Mouse (Mus musculus): Measurements from ENCODE around the gene Bdh2.
A peak's percentile ranks its signal among the peaks of the same experiment; 100 is the strongest.

Bdh2 gene

DNA sequence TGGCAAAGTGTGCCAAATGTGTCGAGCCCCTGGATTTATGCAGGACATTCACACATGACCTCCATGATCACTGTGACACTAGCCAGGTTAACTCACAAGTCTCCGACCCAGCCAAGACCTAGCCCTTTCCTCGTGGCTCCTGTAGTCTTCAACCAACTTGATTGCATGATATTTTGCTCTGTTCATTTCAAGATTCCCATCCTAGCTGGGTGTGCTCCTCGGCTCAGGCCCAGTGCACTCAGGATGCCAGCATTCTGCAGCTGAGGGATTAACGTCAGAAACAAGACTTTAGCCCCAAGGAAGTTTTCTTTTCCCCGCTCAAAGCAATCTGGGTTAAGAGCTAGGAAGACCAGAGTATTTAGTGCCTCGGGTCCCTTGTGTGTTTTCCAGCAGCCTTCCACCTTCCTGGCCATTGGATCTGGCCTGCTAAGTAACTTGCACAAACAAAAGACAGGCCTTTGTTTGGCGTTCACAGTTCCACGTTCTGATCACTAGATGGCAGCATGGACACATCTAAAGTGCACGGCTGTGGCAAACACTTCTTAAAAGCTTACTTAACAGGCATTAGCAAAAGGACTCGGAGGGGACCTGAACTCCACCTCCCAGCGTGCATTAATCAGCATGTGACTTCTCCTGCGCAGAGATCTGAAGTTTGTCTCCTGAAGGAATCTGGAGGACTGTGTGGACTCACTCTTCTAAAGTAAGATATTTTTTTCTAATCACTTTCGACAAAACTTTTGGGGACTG is at the start of gene Bdh2:
Bdh2 (plus strand) TSS at position 553 of the 747 bp plus-strand sequence.
- peak; percentile 22 for DNase-seq (ENCODE audit: low spot score)

DNA sequence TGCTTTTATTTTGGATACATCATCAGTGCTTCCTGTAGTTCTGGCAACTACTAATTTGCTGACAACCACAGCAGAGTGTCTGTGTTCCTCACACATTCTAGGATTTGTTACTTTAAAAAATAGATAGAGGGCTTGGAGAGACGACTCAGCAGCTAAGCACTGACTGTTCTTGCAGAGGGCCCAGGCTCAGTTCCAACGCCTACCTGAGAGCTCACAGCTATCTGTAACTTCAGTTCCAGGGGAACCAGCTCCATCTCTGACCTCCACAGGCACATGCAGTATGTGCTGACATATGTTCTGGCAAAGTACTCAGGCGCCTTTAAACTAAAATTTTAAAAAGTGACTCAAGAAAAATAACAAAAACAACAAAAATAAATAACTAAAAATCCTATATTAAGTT is 49.0 kb upstream of the Bdh2 start:
- DNase-seq (ENCODE audit: low spot score) = no peak

DNA sequence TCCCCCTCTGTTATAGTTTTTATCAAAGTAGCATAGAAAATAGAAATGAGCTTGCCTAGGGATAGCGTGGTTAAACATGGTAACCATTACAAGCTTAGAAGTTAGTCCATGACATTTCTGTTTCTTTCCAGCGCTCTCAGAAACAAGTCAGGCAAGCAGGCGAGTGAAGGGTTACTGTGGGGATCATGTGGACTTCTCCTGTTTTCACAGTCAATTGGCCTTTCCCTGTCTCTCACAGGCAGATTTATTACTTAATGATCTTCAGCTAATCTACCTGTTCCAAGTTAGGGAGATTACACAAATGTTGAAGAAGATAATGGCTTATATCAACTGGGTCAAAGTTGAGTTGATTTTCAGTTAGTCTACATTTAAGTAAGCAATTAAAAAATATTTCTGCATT is 48.6 kb upstream of the Bdh2 start:
- DNase-seq (ENCODE audit: low spot score) = no peak

DNA sequence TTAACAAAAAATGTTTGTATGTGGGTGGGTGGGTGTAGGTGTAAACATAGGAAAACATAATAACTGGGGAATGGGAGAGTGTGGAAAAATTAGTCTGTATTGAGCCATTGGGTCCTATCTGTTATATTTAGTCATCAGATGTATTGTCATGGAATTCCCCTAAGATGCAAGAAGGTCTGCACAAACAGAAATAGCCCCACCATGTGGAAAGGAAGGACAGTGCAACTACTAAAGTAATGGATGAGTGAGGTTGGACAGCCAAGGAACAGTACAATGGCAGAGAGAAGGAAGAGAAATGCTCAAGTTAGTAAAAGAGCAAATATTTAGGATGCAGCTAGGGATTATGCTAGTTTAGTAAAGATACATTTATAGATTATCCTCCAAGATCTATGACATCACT is 35.3 kb upstream of the Bdh2 start:
- no peak for DNase-seq (ENCODE audit: low spot score)

DNA sequence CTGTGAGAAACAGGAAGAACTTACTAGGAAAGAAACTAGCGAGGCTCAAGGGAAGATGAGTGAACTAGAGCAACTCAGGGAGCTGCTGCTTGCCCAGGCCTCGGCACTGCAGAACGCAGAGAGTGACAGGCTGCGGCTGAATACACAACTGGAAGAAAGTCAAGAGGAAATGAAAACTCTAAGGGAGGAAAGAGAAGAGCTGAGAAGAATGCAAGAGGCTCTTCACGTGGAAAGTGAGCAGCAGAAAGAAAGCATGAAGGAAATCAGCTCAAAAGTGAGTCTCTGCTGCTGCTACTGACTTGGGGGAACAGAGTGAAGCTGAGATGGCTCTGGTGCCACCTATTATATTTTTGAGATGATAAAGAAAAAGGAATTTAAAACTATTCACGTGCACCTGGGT is 34.2 kb upstream of the Bdh2 start:
- no peak for DNase-seq (ENCODE audit: low spot score)

DNA sequence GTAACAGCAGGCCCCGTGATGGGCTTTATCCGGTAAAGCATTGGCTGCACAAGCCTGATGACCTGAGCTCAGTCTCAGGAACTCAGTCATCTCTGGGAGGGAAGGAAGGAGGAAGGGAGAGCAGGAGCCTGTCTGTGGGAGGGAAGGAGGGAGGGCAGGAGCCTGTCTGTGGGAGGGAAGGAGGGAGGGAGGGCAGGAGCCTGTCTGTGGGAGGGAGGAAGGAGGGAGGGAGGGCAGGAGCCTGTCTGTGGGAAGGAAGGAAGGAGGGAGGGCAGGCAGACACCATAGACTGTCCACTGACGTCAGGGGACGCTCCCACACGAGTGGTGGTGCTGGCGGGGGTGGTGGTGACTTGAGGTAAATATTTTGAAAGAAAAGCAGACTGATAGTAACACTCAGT is 31.9 kb upstream of the Bdh2 start:
- no peak for DNase-seq (ENCODE audit: low spot score)

DNA sequence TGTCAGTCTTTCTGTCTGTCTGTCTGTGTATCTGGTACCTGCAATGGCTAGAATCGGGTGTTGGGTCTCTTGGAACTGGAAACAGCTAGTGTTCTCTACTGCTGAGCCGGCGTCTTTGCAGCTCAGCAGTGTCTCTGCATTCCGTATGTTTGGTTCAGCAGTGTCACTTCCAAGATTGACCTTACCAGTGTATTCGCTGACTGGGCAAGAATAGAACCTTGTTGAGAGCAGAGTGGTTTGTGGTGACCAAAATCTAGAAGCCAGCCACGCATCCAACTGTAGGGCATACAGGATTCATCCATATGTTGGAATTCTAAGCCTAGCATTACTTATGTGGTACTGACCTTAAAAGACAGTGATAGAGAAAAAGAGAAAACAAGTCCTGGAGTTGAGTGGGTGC is 29.2 kb upstream of the Bdh2 start:
- DNase-seq (ENCODE audit: low spot score) = no peak

DNA sequence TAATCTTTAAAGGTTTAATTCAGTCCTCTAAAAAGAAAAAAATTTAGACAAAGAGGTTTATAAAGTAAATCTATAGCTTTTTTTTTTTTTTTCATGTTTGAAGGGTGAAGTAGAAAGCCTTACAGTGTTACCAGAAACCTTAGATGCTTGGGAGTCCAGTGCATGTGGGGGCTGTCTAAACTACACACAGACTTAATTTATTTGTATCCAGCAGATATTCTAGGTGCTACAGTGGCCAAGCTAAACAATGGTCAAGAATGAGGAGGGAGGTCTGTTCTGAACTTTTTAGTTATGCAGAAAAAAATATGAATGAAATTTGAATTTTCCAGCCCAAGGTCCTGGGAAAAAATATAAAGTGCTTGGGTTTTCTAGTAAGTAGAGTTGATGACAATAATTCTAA is 26.2 kb upstream of the Bdh2 start:
- no peak for DNase-seq (ENCODE audit: low spot score)

DNA sequence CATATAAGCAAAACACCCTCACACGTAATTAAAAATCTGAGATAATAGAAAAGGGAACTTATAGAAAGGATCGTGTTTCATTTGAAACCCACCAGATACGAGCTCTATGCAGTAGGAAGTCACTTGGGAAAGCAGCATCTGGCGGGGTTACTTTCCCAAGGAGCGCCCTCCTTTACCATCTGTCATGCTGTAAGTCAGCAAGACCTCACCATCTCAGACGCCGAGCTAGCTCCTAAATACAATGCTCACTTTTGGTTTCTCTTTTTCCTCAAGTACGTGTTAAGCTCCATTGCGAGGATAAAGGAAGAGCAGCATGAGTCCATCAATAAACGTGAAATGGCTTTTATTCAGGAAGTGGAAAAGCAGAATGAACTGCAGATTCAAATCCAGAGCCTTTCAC is 22.1 kb upstream of the Bdh2 start:
- no peak for DNase-seq (ENCODE audit: low spot score)

DNA sequence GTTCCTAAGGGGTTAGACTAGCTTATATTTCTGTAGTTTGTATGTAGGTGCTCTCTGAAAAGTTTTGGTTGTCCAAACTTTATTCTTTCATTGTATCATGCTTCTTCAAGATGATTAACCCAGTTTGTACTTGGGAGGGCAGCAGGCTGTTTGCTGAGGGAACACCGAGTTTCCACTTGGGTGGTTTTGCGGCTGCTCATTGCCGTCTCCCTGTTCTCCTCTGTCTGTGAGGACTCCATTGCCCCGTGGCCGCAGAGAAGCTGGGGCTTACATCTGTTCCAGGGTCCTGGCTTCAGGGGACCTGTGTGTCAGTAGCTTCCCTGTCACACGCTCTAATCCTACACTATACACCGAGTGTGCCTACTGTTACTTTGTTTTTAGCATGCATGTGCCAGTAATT is 20.8 kb upstream of the Bdh2 start:
- DNase-seq (ENCODE audit: low spot score) = no peak

DNA sequence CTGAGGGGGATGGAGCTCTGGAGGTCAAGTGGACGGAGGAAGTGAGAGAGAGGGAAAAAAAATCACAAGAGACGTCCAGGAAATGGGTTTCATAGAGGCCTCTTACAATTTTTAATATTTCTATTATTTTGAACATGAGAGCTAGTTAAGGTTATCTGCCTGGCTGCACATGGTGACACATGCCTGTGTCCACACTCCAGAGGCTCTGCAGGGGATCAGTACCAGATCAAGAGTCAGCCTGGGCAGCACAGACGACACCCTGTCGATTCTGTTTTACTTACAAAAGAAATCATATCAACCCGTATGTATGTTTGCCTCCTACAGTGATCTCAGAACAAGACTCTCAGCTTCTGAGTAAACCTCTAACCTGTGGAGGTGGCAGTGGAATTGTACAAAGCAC is 12.4 kb upstream of the Bdh2 start:
- no peak for DNase-seq (ENCODE audit: low spot score)

DNA sequence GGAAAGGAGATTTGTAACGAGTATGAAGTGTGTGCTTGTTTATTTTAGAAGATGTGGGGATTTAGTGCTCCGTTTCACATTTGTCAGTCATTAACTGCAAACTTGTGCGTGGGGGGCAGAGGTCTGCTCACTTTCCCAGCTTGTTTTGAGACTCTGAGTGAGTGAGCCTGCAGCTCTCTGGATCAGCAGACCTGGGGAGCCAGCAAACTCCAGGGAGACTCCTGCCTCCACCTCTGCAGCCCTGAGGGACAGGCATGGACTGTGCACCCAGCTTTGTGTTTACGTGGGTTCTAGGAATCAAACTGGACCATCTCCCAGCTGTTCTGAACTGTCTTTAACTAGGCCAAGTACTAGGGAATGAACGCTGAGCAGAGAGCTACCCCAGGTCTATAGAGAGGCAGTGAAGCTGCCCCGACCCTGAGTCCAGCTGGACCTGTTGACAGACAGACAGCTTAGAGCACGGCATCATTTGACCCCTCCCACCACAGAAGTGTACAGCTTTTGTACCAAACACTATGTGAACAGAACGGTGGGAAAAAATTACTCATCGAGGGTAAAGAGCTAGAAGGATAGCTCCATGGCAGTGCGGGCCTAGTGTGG is 11.5 kb upstream of the Bdh2 start:
- no peak for DNase-seq (ENCODE audit: low spot score)

DNA sequence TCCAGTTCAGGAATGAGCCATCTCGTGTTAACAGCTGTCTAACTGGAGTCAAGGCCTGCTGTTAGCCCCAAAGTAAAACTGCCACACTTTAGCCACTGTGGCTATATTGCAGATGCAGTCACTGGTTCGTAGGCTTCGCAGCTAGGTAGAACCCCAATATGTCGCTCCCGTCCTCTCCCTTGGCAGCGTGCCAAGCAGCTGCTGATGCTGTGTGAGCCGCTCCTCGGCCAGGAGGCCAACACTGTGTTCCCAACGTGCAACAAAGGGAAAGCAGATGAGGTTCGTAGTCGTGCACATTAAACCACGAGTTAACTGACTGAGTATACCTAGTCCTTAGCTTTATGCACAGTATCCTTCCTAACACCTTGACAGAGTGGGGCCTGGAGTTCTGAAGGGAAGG is 8.4 kb upstream of the Bdh2 start:
- DNase-seq (ENCODE audit: low spot score) = no peak

DNA sequence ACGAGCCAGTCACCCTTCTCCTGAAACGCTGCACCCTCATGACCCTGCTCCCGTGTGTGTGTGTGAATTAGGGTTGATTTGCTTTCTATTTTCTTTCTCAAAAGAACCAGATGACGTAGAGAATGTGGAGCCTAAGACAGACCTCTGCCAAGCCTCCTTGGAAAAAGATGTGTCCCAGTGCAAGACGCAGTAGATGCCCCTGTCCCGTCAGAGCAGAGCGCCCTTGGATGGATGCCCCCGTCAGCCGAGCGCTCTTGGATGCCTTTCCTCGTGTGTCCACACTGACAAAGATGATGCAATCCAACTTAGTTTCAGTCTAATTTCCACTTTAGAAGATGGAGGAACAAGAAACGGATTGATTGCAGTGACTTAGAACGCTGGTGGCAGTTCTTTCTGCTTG is 8.0 kb upstream of the Bdh2 start:
- no peak for DNase-seq (ENCODE audit: low spot score)

DNA sequence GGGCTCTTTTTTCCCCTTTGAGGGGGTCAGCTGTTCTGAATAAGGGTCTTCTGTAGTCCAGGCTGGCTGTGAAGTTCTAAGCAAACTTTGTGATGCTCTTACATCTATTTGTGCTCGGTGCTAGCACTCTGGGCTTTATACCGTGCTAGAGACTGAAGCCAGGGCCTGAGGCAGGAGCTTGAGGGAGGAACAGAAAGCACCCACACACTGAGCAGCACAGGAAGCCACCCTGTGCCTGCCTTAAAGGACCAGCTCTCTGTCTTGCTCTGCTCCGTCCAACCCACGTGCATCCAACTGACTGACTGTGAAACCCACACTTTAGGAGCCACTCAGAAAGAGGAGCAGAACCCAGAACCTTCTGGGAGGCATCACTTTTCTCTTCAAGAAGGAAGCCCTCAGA is 861 bp upstream of the Bdh2 start:
- no peak for DNase-seq (ENCODE audit: low spot score)

DNA sequence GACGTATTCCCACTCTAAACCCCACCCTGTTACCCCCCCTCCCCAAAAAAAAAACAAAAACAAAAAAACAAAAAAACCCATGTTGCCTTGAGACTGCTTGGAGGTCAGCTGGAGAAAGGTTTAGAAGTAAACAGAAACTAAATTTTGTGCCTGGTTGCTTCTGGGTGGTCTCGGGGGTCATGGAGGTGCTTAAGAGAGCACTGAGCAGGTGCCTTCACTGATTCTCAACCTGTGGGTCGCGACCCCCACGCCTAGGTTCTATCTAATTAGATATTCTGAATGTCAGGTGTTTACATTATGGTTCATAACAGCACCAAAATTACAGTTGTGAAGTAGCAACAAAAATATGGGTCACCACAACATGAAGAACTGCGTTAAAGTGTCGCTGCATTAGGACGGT is 680 bp downstream of the Bdh2 start:
- no peak for DNase-seq (ENCODE audit: low spot score)

DNA sequence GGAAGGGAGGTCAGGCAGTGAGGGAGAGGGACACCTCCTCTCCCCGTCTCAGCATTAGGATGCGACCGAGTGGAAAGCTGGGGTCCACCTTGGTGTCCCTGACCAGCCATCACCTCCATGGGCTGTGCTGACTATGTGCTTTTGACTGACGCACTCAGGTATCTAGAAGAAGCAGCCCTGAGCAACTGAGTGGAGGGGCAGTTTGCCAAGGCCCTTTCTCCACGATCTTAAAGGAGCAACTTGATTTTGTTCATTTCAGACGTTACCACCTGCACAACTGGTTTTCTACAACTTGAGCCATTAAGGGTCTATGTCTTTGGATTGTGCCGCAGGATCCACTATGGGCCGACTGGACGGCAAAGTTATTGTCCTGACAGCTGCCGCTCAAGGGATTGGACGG is 4.2 kb downstream of the Bdh2 start:
- no peak for DNase-seq (ENCODE audit: low spot score)

DNA sequence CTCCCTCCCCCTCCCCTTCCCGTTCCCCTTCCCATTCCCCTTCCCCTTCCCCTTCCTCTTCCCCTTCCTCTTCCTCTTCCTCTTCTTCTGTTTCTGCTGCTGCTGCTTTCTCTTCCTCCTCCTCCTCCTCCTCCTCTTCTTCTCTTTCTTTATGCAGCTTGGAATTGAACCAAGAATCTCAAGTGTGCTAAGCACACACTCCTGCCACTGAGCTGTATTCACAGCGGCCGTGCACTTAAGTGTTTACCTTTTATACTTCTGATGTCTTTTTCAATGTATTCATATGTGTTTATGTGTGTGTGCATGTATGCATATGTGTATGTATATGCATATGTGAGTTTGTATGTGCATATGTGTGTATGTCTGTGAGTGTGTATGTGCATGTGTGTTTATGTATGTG is 4.8 kb downstream of the Bdh2 start:
- no peak for DNase-seq (ENCODE audit: low spot score)

DNA sequence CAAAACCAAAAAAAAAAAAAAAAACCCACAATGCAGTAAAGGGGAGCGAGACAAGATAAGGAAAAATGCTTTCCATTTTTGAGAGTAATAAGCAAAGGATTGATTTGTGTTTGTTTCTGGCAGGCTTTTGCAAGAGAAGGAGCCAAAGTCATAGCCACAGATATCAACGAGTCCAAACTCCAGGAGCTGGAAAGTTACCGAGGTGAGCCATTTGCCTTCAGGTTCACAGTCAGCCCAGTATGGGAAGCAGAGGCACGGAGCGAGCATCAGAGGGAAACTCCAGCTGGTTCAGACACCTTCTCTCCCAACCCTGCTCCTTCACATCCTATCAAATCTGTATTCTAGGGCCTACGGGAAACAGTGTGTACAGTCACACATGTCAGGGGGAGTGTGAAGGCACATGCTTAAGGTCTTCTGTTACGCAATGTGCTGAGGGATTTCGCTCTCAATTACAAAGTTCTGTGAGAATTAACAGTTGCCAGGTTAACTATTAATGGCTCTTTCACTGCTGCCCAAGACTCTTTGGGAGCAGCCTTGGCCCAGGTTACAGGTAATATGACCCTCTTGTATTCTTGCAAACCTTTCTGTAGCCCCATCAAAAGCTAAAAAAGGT is 7.2 kb downstream of the Bdh2 start:
- DNase-seq (ENCODE audit: low spot score) = no peak

DNA sequence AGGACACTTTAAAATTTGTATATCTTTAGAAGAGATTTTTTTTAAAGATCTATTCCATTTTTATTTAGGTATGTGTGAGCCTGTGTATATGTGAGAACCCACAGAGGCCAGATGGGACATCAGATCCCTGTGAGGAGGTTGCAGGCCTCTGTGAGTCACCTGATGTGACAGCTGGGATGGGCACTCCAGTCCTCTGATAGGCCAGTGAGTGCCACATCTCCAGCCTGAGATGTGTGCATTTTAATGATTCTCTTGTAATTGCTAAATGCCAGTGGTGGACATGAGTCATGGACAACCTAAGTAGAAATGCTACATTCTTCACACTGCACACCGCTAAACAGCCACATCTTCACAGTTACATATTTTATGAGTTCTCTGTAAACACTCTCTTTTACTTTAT is 8.1 kb downstream of the Bdh2 start:
- no peak for DNase-seq (ENCODE audit: low spot score)

DNA sequence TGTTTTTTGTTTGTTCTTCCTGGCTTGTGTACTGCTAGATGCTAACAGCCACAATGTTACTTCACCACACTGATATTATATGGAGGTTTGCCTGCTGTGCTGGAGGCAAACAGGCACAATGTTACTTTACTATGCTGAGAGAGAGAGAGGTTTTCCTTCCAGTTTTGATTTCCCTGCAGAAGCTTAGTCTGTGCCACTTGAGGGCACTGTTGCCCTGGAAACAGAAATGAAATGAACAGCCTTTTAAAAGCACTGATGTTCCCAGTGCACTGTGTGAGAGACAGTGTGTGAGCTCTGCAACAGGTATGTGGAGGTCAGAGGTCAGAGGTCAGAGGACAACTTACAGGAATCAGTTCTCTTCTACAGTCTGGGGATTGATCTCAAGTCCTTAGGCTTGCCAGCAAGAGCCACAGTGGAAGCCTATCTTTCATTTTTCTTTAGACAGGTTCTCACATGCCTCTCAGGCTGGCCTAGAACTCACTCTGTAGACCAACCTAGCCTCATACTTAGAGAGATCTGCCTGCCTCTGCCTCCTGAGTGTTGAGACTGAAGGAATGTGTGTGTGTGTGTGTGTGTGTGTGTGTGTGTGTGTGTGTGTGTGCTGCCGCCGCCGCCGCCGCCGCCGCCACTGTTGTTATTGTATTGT is 9.4 kb downstream of the Bdh2 start:
- no peak for DNase-seq (ENCODE audit: low spot score)

DNA sequence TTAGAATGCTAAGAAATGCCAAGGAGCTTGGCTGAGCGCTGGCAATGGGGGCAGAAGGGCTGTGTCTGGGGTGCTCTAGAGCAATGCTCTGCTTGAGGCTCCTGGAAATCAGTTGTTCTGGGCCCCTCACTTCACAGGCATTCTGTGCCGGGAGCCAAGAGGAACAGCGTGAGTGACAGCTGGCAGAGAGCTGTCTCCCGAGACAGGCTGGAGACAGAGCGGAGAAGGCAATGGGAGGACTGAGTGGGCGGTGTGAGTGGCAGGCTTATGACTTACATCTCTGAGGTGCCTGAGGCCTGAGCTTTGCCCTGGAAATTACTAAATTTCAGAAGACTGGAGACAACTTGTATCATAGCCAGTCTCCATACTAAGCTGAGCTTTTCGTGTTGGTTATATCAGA is 12.7 kb downstream of the Bdh2 start:
- DNase-seq (ENCODE audit: low spot score) = no peak

DNA sequence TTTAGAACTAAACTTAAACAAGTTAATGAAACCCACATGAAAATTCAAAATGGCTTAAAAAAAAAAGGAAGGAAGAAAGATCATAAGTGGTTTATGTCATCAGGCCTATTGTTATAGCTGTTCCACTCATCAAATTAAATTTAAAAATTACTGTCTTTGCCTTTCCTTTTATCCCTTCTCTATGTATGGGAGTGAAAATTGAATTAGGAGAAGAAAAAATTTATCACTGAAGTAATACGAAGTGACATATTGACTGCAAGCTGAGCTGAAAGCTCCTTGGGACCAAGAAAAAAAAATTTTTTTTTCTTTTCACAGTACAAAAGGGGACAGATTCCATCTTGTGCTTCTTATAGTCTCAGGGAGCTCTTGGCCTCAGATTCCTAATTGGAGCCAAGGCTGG is 14.5 kb downstream of the Bdh2 start:
- no peak for DNase-seq (ENCODE audit: low spot score)

All from spleen, adult 12 weeks (tissue).